9 mouse cellular contexts compared by ENCODE assay signal in the genomic region with DNA sequence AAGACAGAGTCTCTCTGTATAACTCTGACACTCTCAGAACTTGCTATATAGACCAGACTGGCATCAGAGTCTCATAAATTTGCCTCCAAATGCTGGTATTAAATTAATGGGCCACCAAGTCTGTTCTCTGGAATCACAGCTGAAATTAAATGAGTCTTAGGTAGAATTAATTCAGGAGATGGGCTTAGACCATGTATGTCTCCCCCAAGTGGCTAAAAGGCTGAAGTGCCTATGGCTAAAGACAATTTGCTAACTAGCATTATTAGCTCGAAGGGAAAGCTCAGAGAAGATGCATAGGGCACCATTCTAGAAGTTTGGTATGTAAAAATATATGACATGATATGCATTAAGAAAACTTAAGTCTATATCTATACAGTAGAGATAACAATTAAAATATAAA. TPM values are rescaled to one million over a fixed set of nuclear protein-coding genes. Genes with fewer than 3 reads are reported as not detected.
DNase-seq lines count a peak whose midpoint lies in the region; ATAC-seq and TF ChIP-seq lines count a peak whose summit lies in the region.
"Had no signal": no experiment of that assay in that cellular context is flagged by ENCODE, and none has a peak within 500 bp of the region (broad histone marks: within the 10 kb centered on the region; RNA-seq: fewer than 3 reads in every experiment).

No protein-coding gene starts in this region.

- peak; percentile 69 for TF ChIP-seq RAD21 in MEL (IDR thresholded peaks at IDR 0.05; ENCODE audit: low read depth, low read length)

- TF ChIP-seq POLR2A in liver, adult 2 months (IDR thresholded peaks at IDR 0.05; ENCODE audit: extremely low read depth, insufficient read depth, low read length) = no peak
- TF ChIP-seq POLR2A in MEL (IDR thresholded peaks at IDR 0.05; ENCODE audit: control insufficient read depth in 1 of 2, insufficient read depth in 1 of 2, low read depth in 1 of 2, low read length in 2 of 2, poor library complexity in 1 of 2) = no peak

- no peaks in the 10 kb centered on the region for H3K9me3 ChIP-seq in liver, embryonic 12.5 days (replicated peaks)
- no peaks in the 10 kb centered on the region for H3K9me3 ChIP-seq in MEL (replicated peaks; ENCODE audit: insufficient read depth, low read length)
- no peaks in the 10 kb centered on the region for H3K9me3 ChIP-seq in intestine, embryonic 15.5 days
- H3K9me3 ChIP-seq: liver, embryonic 13.5 days had no signal

- no peaks in the 10 kb centered on the region for H3K79me2 ChIP-seq in liver, adult 2 months (ENCODE audit: control insufficient read depth, insufficient read depth, low read length)
- H3K79me2 ChIP-seq in MEL (ENCODE audit: control insufficient read depth, insufficient read depth, low read length, poor library complexity) = no peaks in the 10 kb centered on the region

- intact Hi-C loops in gastrocnemius, postnatal 14 days (cut with DNase I; ENCODE audit: low total_unique reads) = loop anchor here (5.0 kb wide), 1 partner anchor 251 kb away; the partner anchor contains the start of gene Rbm45
- intact Hi-C loops in left cerebral cortex, postnatal 25 days (cut with DNase I) = loop anchor here (1.0 to 10.0 kb wide), 3 partner anchors 251 to 483 kb away; no protein-coding TSS in a partner anchor

- 32% methylated on average over 1 of the region's 1 CpGs for WGBS in liver, adult 2 months
- 31% methylated on average over 1 of the region's 1 CpGs for WGBS in liver, embryonic 12.5 days (ENCODE audit: insufficient replicate concordance)
- 31% methylated on average over 1 of the region's 1 CpGs for WGBS in intestine, embryonic 15.5 days

- no peak overlapping the region for H3K27ac ChIP-seq in liver, adult 2 months (replicated peaks; ENCODE audit: insufficient read depth, low read depth, low read length)
- no peak overlapping the region for H3K27ac ChIP-seq in liver, embryonic 12.5 days
- H3K27ac ChIP-seq in MEL (ENCODE audit: control insufficient read depth, low read depth, low read length) = no peak overlapping the region
- H3K27ac ChIP-seq in intestine, embryonic 15.5 days = no peak overlapping the region
- H3K27ac ChIP-seq: liver, embryonic 13.5 days had no signal

- TF ChIP-seq EP300 in MEL (IDR thresholded peaks at IDR 0.05; ENCODE audit: low read depth in 1 of 2, low read length in 2 of 2) = no peak

- H3K9ac ChIP-seq in liver, adult 2 months (ENCODE audit: low read depth, low read length) = no peak overlapping the region
- H3K9ac ChIP-seq in liver, embryonic 12.5 days = no peak overlapping the region
- H3K9ac ChIP-seq in MEL (ENCODE audit: control insufficient read depth, low read depth, low read length, poor library complexity, severe bottlenecking) = no peak overlapping the region
- H3K9ac ChIP-seq in intestine, embryonic 15.5 days = no peak overlapping the region
- H3K9ac ChIP-seq: liver, embryonic 13.5 days had no signal

- peak; percentile 14; the same call in 1 of the 2 replicates for TF ChIP-seq CTCF in liver, adult 2 months (IDR thresholded peaks at IDR 0.05; ENCODE audit: low read depth, low read length)
- TF ChIP-seq CTCF in MEL (IDR thresholded peaks at IDR 0.05 in 2 of 3, conservative IDR thresholded peaks at IDR 0.05 in 1 of 3; ENCODE audit: control insufficient read depth in 1 of 3, insufficient read depth in 1 of 3, low read depth in 2 of 3, low read length in 3 of 3, poor library complexity in 1 of 3, severe bottlenecking in 1 of 3) = peak; percentile 18 to 83 (median 73); a peak in 5 of 6 replicates

- H3K36me3 ChIP-seq in liver, adult 2 months (ENCODE audit: control insufficient read depth, insufficient read depth, low read length) = no peaks in the 10 kb centered on the region
- no peaks in the 10 kb centered on the region for H3K36me3 ChIP-seq in liver, embryonic 12.5 days
- H3K36me3 ChIP-seq in MEL (ENCODE audit: control insufficient read depth in 1 of 2, insufficient read depth in 2 of 2, low read length in 2 of 2) = peaks cover 0 to 3% of the 10 kb centered on the region in 2 experiments; a peak in 2 of 4 replicates
- no peaks in the 10 kb centered on the region for H3K36me3 ChIP-seq in intestine, embryonic 15.5 days
- H3K36me3 ChIP-seq: liver, embryonic 13.5 days had no signal

- H3K4me3 ChIP-seq in liver, adult 2 months (ENCODE audit: insufficient read depth, low read depth, low read length) = no peak overlapping the region
- no peak overlapping the region for H3K4me3 ChIP-seq in liver, embryonic 12.5 days
- no peak overlapping the region for H3K4me3 ChIP-seq in MEL (ENCODE audit: control insufficient read depth in 1 of 2, insufficient read depth in 1 of 2, low read depth in 2 of 2, low read length in 2 of 2)
- no peak overlapping the region for H3K4me3 ChIP-seq in intestine, embryonic 15.5 days (replicated peaks)
- H3K4me3 ChIP-seq: liver, embryonic 13.5 days had no signal

- H3K4me1 ChIP-seq in liver, adult 2 months (ENCODE audit: control insufficient read depth, insufficient read depth, low read length) = no peaks in the 10 kb centered on the region
- peaks cover 2% of the 10 kb centered on the region; the same call in 1 of the 2 replicates for H3K4me1 ChIP-seq in liver, embryonic 12.5 days
- peaks cover 0 to 4% of the 10 kb centered on the region in 2 experiments; a peak in 1 of 4 replicates for H3K4me1 ChIP-seq in MEL (ENCODE audit: control insufficient read depth in 1 of 2, insufficient read depth in 2 of 2, low read length in 2 of 2)
- H3K4me1 ChIP-seq in intestine, embryonic 15.5 days (replicated peaks) = no peaks in the 10 kb centered on the region

- H3K4me2 ChIP-seq in liver, embryonic 12.5 days = no peak overlapping the region
- no peak overlapping the region for H3K4me2 ChIP-seq in intestine, embryonic 15.5 days (replicated peaks)
- H3K4me2 ChIP-seq: liver, embryonic 13.5 days had no signal

- no peaks in the 10 kb centered on the region for H3K27me3 ChIP-seq in liver, adult 2 months (ENCODE audit: control insufficient read depth, insufficient read depth, low read length)
- H3K27me3 ChIP-seq in liver, embryonic 12.5 days (replicated peaks) = no peaks in the 10 kb centered on the region
- H3K27me3 ChIP-seq in MEL (ENCODE audit: control insufficient read depth in 1 of 2, insufficient read depth in 2 of 2, low read length in 2 of 2) = no peaks in the 10 kb centered on the region
- no peaks in the 10 kb centered on the region for H3K27me3 ChIP-seq in intestine, embryonic 15.5 days (replicated peaks)
- H3K27me3 ChIP-seq: liver, embryonic 13.5 days had no signal

- no peak for ATAC-seq in liver, embryonic 12.5 days
- no peak for ATAC-seq in intestine, embryonic 15.5 days

- peak; percentile 19 for DNase-seq in liver, adult 2 months (ENCODE audit: extremely low read depth, low read depth, low spot score)
- peak; percentile 60 for DNase-seq in MEL (ENCODE audit: low read depth, low spot score)
- peak; percentile 55 to 62 for DNase-seq in cerebellum, adult 18-20 months
- DNase-seq in gastrocnemius, postnatal 14 days = peak; percentile 16
- DNase-seq in left cerebral cortex, postnatal 25 days (ENCODE audit: low spot score in 2 of 2) = peak; percentile 33 to 41
- DNase-seq in retina, postnatal 1 day = peak; percentile 75
- DNase-seq: liver, embryonic 13.5 days had no signal

TF ChIP-seq in MEL, 35 proteins besides CTCF, POLR2A, EP300 and RAD21 (continues in another document):
- no peak for TF ChIP-seq MAX (IDR thresholded peaks at IDR 0.05; ENCODE audit: low read length)
- TF ChIP-seq NRF1 (IDR thresholded peaks at IDR 0.05; ENCODE audit: insufficient read depth, low read depth, low read length, poor library complexity, severe bottlenecking) = no peak

RNA-seq across cellular contexts. Expression of gene Prkra, which starts 29.7 kb away (rescaled TPM):
- total RNA-seq in liver, adult 2 months (2014; rRNA removed) = 24.8 and 26.9 TPM in 2 replicates
- 11.2 and 12.0 TPM in 2 replicates for polyA plus RNA-seq in liver, adult 2 months (2012; rRNA removed)
- polyA plus RNA-seq in liver, embryonic 12.5 days (2016; fragmentation: Nextera tagmentation; extraction: Ambion mirVana) = 12.7 and 13.1 TPM in 2 replicates
- 15.7 and 18.8 TPM in 2 replicates for total RNA-seq in MEL (2012; rRNA removed)
- 10 to 100 TPM in 1 of 2 experiments, not detected in 1; 21.5 TPM for polyA plus RNA-seq in MEL (2012; ENCODE audit: insufficient read depth in 1 of 2, insufficient read length in 2 of 2, low read depth in 1 of 2, low replicate concordance in 2 of 2, missing spikeins in 1 of 2)
- total RNA-seq in gastrocnemius, postnatal 14 days (2021) = 1 to 10 TPM; 7.6 to 8.2 TPM
- 10 to 100 TPM; 14.2 to 14.7 TPM for total RNA-seq in left cerebral cortex, postnatal 25 days (2021)
- 42.3 and 45.6 TPM in 2 replicates for polyA plus RNA-seq in intestine, embryonic 15.5 days (2015; fragmentation: Nextera tagmentation; extraction: Ambion mirVana)

RNA-seq across cellular contexts. Expression of gene Pjvk, which starts 30.2 kb away (rescaled TPM):
- total RNA-seq in liver, adult 2 months (2014; rRNA removed) = not detected in 2 replicates
- polyA plus RNA-seq in liver, adult 2 months (2012; rRNA removed) = not detected in 2 replicates
- polyA plus RNA-seq in liver, embryonic 12.5 days (2016; fragmentation: Nextera tagmentation; extraction: Ambion mirVana) = not detected in 2 replicates
- total RNA-seq in MEL (2012; rRNA removed) = not detected in 2 replicates
- polyA plus RNA-seq in MEL (2012; ENCODE audit: insufficient read depth in 1 of 2, insufficient read length in 2 of 2, low read depth in 1 of 2, low replicate concordance in 2 of 2, missing spikeins in 1 of 2) = under 1 TPM in 1 of 2 experiments, not detected in 1; 0.07 TPM
- total RNA-seq in gastrocnemius, postnatal 14 days (2021) = not detected
- under 1 TPM; 0.27 to 0.30 TPM for total RNA-seq in left cerebral cortex, postnatal 25 days (2021)
- polyA plus RNA-seq in intestine, embryonic 15.5 days (2015; fragmentation: Nextera tagmentation; extraction: Ambion mirVana) = 0.35 and 0.39 TPM in 2 replicates
- polyA plus RNA-seq: liver, embryonic 13.5 days had no signal

RNA-seq across cellular contexts. Expression of gene Fkbp7, which starts 54.8 kb away (rescaled TPM):
- total RNA-seq in liver, adult 2 months (2014; rRNA removed) = 4.4 and 9.5 TPM in 2 replicates
- 0.71 and 1.1 TPM in 2 replicates for polyA plus RNA-seq in liver, adult 2 months (2012; rRNA removed)
- 7.6 and 8.1 TPM in 2 replicates for polyA plus RNA-seq in liver, embryonic 12.5 days (2016; fragmentation: Nextera tagmentation; extraction: Ambion mirVana)
- total RNA-seq in MEL (2012; rRNA removed) = 0.98 and 1.8 TPM in 2 replicates
- 1 to 10 TPM in 1 of 2 experiments, not detected in 1; 1.1 TPM for polyA plus RNA-seq in MEL (2012; ENCODE audit: insufficient read depth in 1 of 2, insufficient read length in 2 of 2, low read depth in 1 of 2, low replicate concordance in 2 of 2, missing spikeins in 1 of 2)
- total RNA-seq in gastrocnemius, postnatal 14 days (2021) = 10 to 100 TPM; 18.8 to 22.8 TPM
- total RNA-seq in left cerebral cortex, postnatal 25 days (2021) = 1 to 10 TPM; 4.4 to 5.6 TPM
- 46.9 and 57.7 TPM in 2 replicates for polyA plus RNA-seq in intestine, embryonic 15.5 days (2015; fragmentation: Nextera tagmentation; extraction: Ambion mirVana)

RNA-seq across cellular contexts. Expression of gene Plekha3, which starts 57.0 kb away (rescaled TPM):
- 13.5 and 14.3 TPM in 2 replicates for total RNA-seq in liver, adult 2 months (2014; rRNA removed)
- polyA plus RNA-seq in liver, adult 2 months (2012; rRNA removed) = 7.4 and 9.3 TPM in 2 replicates
- polyA plus RNA-seq in liver, embryonic 12.5 days (2016; fragmentation: Nextera tagmentation; extraction: Ambion mirVana) = 9.0 and 9.4 TPM in 2 replicates
- 15.1 and 20.5 TPM in 2 replicates for total RNA-seq in MEL (2012; rRNA removed)
- 10 to 100 TPM in 1 of 2 experiments, not detected in 1; 23.4 TPM for polyA plus RNA-seq in MEL (2012; ENCODE audit: insufficient read depth in 1 of 2, insufficient read length in 2 of 2, low read depth in 1 of 2, low replicate concordance in 2 of 2, missing spikeins in 1 of 2)
- 1 to 10 TPM; 7.5 to 8.8 TPM for total RNA-seq in gastrocnemius, postnatal 14 days (2021)
- total RNA-seq in left cerebral cortex, postnatal 25 days (2021) = 10 to 100 TPM; 37.1 to 38.3 TPM
- polyA plus RNA-seq in intestine, embryonic 15.5 days (2015; fragmentation: Nextera tagmentation; extraction: Ambion mirVana) = 9.5 TPM in 2 replicates

Comparison
In these comparisons a context has a peak if more than half of its experiments do, and no peak if none do; other contexts are left out.
1. DNase-seq: peak in every context shown above with its lines; median percentile 75 in retina, postnatal 1 day; 60 in MEL; 58 in cerebellum, adult 18-20 months; 37 in left cerebral cortex, postnatal 25 days; 19 in liver, adult 2 months; 16 in gastrocnemius, postnatal 14 days.